Mouse (Mus musculus): ENCODE results near the gene Comtd1. TPM values are rescaled to one million over a fixed set of nuclear protein-coding genes. Genes with fewer than 3 reads are reported as not detected.

Gene Comtd1
- polyA plus RNA-seq, 1 experiment: 0.85 TPM

DNA sequence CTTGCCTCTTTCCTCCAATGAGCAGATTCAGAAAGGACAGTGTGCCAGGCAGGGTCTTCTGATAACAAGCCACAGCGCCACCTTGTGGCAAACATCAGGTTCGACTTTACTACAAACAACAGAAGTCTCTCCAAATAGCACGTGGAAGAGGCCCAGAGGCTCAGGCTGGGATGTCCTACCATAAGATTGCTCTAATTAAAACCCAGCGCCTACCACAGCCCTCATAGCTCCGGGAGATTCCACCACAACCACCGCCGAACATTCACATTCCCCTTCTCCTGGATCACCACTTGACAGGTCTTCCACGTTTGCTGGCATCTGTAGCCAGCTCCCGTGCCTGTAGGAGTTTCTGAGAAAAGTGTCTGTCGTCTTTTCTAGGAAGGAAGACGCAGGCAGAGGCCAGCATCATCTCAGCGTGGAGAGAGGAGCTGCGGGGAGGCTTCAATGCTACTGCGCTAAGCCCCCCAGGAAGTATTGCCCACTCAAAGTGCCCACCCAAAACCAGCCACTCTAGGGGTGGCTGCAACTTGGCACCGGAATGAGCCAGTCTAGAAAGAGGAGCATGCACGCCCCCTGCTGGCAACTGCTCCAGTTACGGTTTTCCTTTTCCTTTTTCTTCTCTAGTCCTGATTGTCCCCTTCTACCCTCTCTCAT lies 4.8 kb upstream of the Comtd1 start:
- TF ChIP-seq GATA1 (IDR thresholded peaks at IDR 0.05; ENCODE audit: low read length) (no peak), TAL1 (IDR thresholded peaks at IDR 0.05; ENCODE audit: low read length) (no peak)
- peaks cover 58% of the 10 kb centered on the region for H3K4me1 ChIP-seq (ENCODE audit: control insufficient read depth)
- H3K36me3 ChIP-seq (ENCODE audit: control insufficient read depth): peaks cover 5% of the 10 kb centered on the region
- peak overlapping the region; percentile 58 for H3K4me3 ChIP-seq (replicated peaks)
- no peaks in the 10 kb centered on the region for H3K27me3 ChIP-seq (ENCODE audit: control insufficient read depth)
- no peaks in the 10 kb centered on the region for H3K9me3 ChIP-seq (ENCODE audit: control insufficient read depth, low read length)

- TF ChIP-seq TAL1 (IDR thresholded peaks at IDR 0.05; ENCODE audit: low read length) (no peak), GATA1 (IDR thresholded peaks at IDR 0.05; ENCODE audit: low read length) (no peak)
- Histone ChIP-seq H3K27me3 (ENCODE audit: control insufficient read depth) (no peaks in the 10 kb centered on the region), H3K36me3 (ENCODE audit: control insufficient read depth) (peaks cover 6% of the 10 kb centered on the region), H3K9me3 (ENCODE audit: control insufficient read depth, low read length) (no peaks in the 10 kb centered on the region), H3K4me3 (replicated peaks) (peak overlapping the region; percentile 28), H3K4me1 (ENCODE audit: control insufficient read depth) (peaks cover 72% of the 10 kb centered on the region)
Observed at GRCm38 (mm10) chr14:21851996-21852791, 3.4 kb upstream of the Comtd1 start.

- peak overlapping the region; percentile 53 for H3K4me3 ChIP-seq (replicated peaks)
- no peaks in the 10 kb centered on the region for H3K9me3 ChIP-seq (ENCODE audit: control insufficient read depth, low read length)
- H3K4me1 ChIP-seq (ENCODE audit: control insufficient read depth): peaks cover 86% of the 10 kb centered on the region
- H3K36me3 ChIP-seq (ENCODE audit: control insufficient read depth): peaks cover 22% of the 10 kb centered on the region
- H3K27me3 ChIP-seq (ENCODE audit: control insufficient read depth): no peaks in the 10 kb centered on the region
- peak; percentile 76 for TF ChIP-seq GATA1 (IDR thresholded peaks at IDR 0.05; ENCODE audit: low read length)
- TF ChIP-seq TAL1 (IDR thresholded peaks at IDR 0.05; ENCODE audit: low read length): peak; percentile 70
Observed at GRCm38 (mm10) chr14:21850419-21851127, 1.8 kb upstream of the Comtd1 start.

GRCm38 (mm10) chr14:21849524-21850418 lies 994 bp upstream of the Comtd1 start:
- peaks cover 88% of the 10 kb centered on the region for H3K4me1 ChIP-seq (ENCODE audit: control insufficient read depth)
- no peaks in the 10 kb centered on the region for H3K27me3 ChIP-seq (ENCODE audit: control insufficient read depth)
- H3K9me3 ChIP-seq (ENCODE audit: control insufficient read depth, low read length): no peaks in the 10 kb centered on the region
- peak overlapping the region; percentile 53 for H3K4me3 ChIP-seq (replicated peaks)
- TF ChIP-seq GATA1 (IDR thresholded peaks at IDR 0.05; ENCODE audit: low read length) (no peak), TAL1 (IDR thresholded peaks at IDR 0.05; ENCODE audit: low read length) (no peak)
- peaks cover 30% of the 10 kb centered on the region for H3K36me3 ChIP-seq (ENCODE audit: control insufficient read depth)

GRCm38 (mm10) chr14:21847381-21848165 lies 1.2 kb downstream of the Comtd1 start:
- peaks cover 87% of the 10 kb centered on the region for H3K4me1 ChIP-seq (ENCODE audit: control insufficient read depth)
- H3K36me3 ChIP-seq (ENCODE audit: control insufficient read depth): peaks cover 52% of the 10 kb centered on the region
- no peaks in the 10 kb centered on the region for H3K27me3 ChIP-seq (ENCODE audit: control insufficient read depth)
- H3K4me3 ChIP-seq (replicated peaks): peak overlapping the region; percentile 74
- no peaks in the 10 kb centered on the region for H3K9me3 ChIP-seq (ENCODE audit: control insufficient read depth, low read length)
- TF ChIP-seq GATA1 (IDR thresholded peaks at IDR 0.05; ENCODE audit: low read length) (no peak), TAL1 (IDR thresholded peaks at IDR 0.05; ENCODE audit: low read length) (no peak)

DNA sequence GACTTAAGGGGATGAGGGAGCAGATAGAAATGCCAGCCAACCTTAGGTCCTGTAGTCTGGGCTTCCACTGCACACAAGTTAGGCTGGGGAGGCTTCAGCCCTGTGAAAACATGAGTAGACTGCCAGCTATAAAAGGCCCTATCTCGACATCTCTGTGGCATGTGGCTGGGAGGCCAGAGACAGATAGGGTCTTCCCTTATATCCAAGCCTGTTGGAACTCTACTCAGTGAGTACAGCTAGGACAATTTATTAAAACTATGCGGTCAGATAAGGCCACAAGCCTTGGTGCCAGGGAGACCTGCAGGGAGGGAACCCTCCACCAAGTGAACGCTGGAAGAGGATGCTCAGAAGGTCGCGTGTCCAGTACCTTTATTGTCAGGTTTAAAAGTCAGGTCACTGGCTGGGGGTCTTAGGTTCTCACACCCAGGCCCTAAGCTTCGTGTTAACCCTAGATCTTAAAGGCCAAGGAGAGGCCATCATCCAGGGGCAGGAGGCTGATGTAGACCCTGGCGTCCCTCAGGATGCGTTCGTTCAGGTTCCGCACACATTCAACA lies 1.9 kb downstream of the Comtd1 start:
- no peaks in the 10 kb centered on the region for H3K27me3 ChIP-seq (ENCODE audit: control insufficient read depth)
- peaks cover 86% of the 10 kb centered on the region for H3K4me1 ChIP-seq (ENCODE audit: control insufficient read depth)
- H3K9me3 ChIP-seq (ENCODE audit: control insufficient read depth, low read length): no peaks in the 10 kb centered on the region
- TF ChIP-seq GATA1 (IDR thresholded peaks at IDR 0.05; ENCODE audit: low read length): no peak
- TF ChIP-seq TAL1 (IDR thresholded peaks at IDR 0.05; ENCODE audit: low read length): no peak
- H3K4me3 ChIP-seq (replicated peaks): peak overlapping the region; percentile 74
- peaks cover 58% of the 10 kb centered on the region for H3K36me3 ChIP-seq (ENCODE audit: control insufficient read depth)

- H3K27me3 ChIP-seq (ENCODE audit: control insufficient read depth): no peaks in the 10 kb centered on the region
- peaks cover 52% of the 10 kb centered on the region for H3K4me1 ChIP-seq (ENCODE audit: control insufficient read depth)
- peaks cover 89% of the 10 kb centered on the region for H3K36me3 ChIP-seq (ENCODE audit: control insufficient read depth)
- H3K4me3 ChIP-seq (replicated peaks): no peak overlapping the region
- H3K9me3 ChIP-seq (ENCODE audit: control insufficient read depth, low read length): no peaks in the 10 kb centered on the region
- TF ChIP-seq TAL1 (IDR thresholded peaks at IDR 0.05; ENCODE audit: low read length) (no peak), GATA1 (IDR thresholded peaks at IDR 0.05; ENCODE audit: low read length) (no peak)
Observed at GRCm38 (mm10) chr14:21843263-21843662, 5.5 kb downstream of the Comtd1 start.
